Mouse (Mus musculus): ENCODE results near the gene Gjb3.

GRCm38 (mm10) chr4:127374645-127375044 is 44.0 kb upstream of the Gjb3 start:
- TF ChIP-seq POLR2A (IDR thresholded peaks at IDR 0.05; ENCODE audit: control insufficient read depth, extremely low read depth, insufficient read depth, low read length, poor library complexity) (no peak), CTCF (IDR thresholded peaks at IDR 0.05; ENCODE audit: borderline replicate concordance, control insufficient read depth, extremely low read depth, insufficient read depth, low read length, poor library complexity) (no peak)

Data from thymus, adult 2 months (tissue).